Mouse (Mus musculus): ENCODE measurements around the gene Ankrd55.

DNA sequence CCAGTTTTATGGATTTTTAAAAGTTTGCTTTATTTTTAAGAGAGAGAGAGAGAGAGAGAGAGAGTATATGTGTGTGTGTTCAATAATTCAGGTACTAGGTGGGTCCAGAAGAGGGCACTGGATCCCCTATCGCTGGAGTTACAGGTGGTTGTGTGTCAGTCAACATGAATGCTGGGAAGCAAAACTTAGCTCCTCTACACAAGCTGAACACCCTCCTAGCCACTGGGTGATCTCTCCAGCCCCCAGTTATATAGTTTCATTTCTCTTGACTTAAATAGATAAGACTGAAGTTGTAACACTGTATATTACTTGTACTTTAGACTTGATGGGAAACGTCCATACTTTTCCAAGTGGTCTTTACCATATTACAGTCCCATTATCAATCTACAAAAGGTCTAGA is 136.0 kb downstream of the Ankrd55 start:
- TF ChIP-seq GATA1 (IDR thresholded peaks at IDR 0.05; ENCODE audit: low read length): no peak
- TF ChIP-seq TAL1 (IDR thresholded peaks at IDR 0.05; ENCODE audit: low read length): no peak

Measured in erythroblast, embryonic 14.5 days (primary cell).